ENCODE assay signal across 20 mouse cellular contexts in the genomic region with DNA sequence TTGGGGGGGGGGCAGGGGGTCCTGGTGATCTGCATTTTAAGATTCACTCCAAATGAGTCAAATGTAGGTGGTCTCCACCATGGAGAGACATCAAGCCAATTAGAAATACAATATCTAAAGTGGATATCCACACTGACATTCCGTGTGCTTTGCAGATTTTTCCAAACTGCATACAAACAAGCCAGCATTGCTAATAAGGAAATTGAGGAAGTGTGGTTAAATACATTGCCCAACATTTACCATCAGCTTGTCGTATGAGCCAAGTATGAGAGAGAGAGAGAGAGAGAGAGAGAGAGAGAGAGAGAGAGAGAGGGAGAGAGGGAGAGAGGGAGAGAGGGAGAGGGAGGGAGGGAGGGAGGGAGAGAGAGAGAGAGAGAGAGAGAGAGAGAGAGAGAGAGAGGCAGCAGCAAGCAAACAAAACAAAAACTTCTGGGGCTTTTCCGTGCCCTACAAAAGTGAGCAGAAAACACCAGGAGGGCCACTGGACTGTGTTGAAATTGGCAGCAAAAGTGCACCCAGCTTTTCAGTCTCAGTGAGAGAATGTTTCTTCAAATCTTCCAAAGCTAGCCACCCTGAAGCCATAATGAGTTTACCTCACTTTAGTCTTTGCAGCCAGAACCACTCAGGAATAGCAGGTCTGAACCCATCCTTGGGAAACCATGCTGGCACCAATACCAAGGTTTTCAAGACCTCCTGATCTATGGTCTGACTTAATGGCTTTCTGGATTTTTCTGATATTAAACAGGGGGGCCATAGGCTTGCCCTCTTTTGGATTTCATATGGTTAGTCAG. TPM values are rescaled to one million over a fixed set of nuclear protein-coding genes. Genes with fewer than 3 reads are reported as not detected.
DNase-seq lines count a peak whose midpoint lies in the region; ATAC-seq and TF ChIP-seq lines count a peak whose summit lies in the region.
"Had no signal": no experiment of that assay in that cellular context is flagged by ENCODE, and none has a peak within 500 bp of the region (broad histone marks: within the 10 kb centered on the region; RNA-seq: fewer than 3 reads in every experiment).

No protein-coding gene starts in this region.

- H3K79me2 ChIP-seq in liver, adult 2 months (ENCODE audit: control insufficient read depth, insufficient read depth, low read length), result no peaks in the 10 kb centered on the region

- no peak for TF ChIP-seq CTCF in liver, adult 2 months (IDR thresholded peaks at IDR 0.05; ENCODE audit: low read depth, low read length)

- no peak for TF ChIP-seq POLR2A in liver, adult 2 months (IDR thresholded peaks at IDR 0.05; ENCODE audit: extremely low read depth, insufficient read depth, low read length)

- no peak for ATAC-seq in liver, embryonic 12.5 days
- peak; percentile 68 for ATAC-seq in monocyte, adult 5-6 weeks (replicated peaks; ENCODE audit: insufficient number of reproducible peaks, low FRiP score, low TSS enrichment, poor library complexity, severe bottlenecking)
- ATAC-seq: forebrain, embryonic 16.5 days; intestine, postnatal 0 days; midbrain, embryonic 13.5 days had no signal

- H3K4me3 ChIP-seq in liver, adult 2 months (ENCODE audit: insufficient read depth, low read depth, low read length), result no peak overlapping the region
- no peak overlapping the region for H3K4me3 ChIP-seq in liver, embryonic 12.5 days
- H3K4me3 ChIP-seq: erythroblast, embryonic 14.5 days; heart, embryonic 12.5 days; hindbrain, embryonic 15.5 days; liver, embryonic 15.5 days; midbrain, embryonic 13.5 days had no signal

- H3K4me1 ChIP-seq in liver, adult 2 months (ENCODE audit: control insufficient read depth, insufficient read depth, low read length), result no peaks in the 10 kb centered on the region
- H3K4me1 ChIP-seq in liver, embryonic 12.5 days, result no peaks in the 10 kb centered on the region
- H3K4me1 ChIP-seq: liver, embryonic 15.5 days had no signal

- H3K4me2 ChIP-seq in liver, embryonic 12.5 days, result no peak overlapping the region
- H3K4me2 ChIP-seq: heart, embryonic 12.5 days; hindbrain, embryonic 15.5 days; liver, embryonic 15.5 days; midbrain, embryonic 13.5 days had no signal

- no peaks in the 10 kb centered on the region for H3K36me3 ChIP-seq in liver, adult 2 months (ENCODE audit: control insufficient read depth, insufficient read depth, low read length)
- H3K36me3 ChIP-seq in liver, embryonic 12.5 days, result no peaks in the 10 kb centered on the region
- H3K36me3 ChIP-seq: hindbrain, embryonic 15.5 days; liver, embryonic 15.5 days; midbrain, embryonic 13.5 days had no signal

- H3K9ac ChIP-seq in liver, adult 2 months (ENCODE audit: low read depth, low read length), result no peak overlapping the region
- H3K9ac ChIP-seq in liver, embryonic 12.5 days, result no peak overlapping the region
- H3K9ac ChIP-seq: heart, embryonic 12.5 days; hindbrain, embryonic 15.5 days; liver, embryonic 15.5 days; midbrain, embryonic 13.5 days had no signal

- H3K27ac ChIP-seq in liver, adult 2 months (replicated peaks; ENCODE audit: insufficient read depth, low read depth, low read length), result no peak overlapping the region
- no peak overlapping the region for H3K27ac ChIP-seq in liver, embryonic 12.5 days
- H3K27ac ChIP-seq: hindbrain, embryonic 15.5 days; liver, embryonic 15.5 days; midbrain, embryonic 13.5 days had no signal

- H3K9me3 ChIP-seq in liver, embryonic 12.5 days (replicated peaks), result no peaks in the 10 kb centered on the region
- H3K9me3 ChIP-seq: heart, embryonic 12.5 days; hindbrain, embryonic 15.5 days; liver, embryonic 15.5 days; midbrain, embryonic 13.5 days had no signal

- DNase-seq in liver, adult 2 months (ENCODE audit: extremely low read depth, low read depth, low spot score), result peak; percentile 13
- DNase-seq in adipocyte (ENCODE audit: low spot score), result peak; percentile 49
- DNase-seq in fat pad, adult 2 months (ENCODE audit: extremely low read depth, low read depth, low spot score), result peak; percentile 73
- no peak for DNase-seq in adrenal gland, postnatal 10 days
- DNase-seq in kidney, postnatal 25 days, result no peak
- DNase-seq: adrenal gland, postnatal 25 days; cerebellum, adult 9-11 months; gastrocnemius, postnatal 10 days; kidney, postnatal 10 days; lung, postnatal 4 days; retina, postnatal 1 day had no signal

- WGBS in liver, adult 2 months, result 39% methylated on average over 3 of the region's 3 CpGs
- 33% methylated on average over 3 of the region's 3 CpGs for WGBS in liver, embryonic 12.5 days (ENCODE audit: insufficient replicate concordance)

- no peaks in the 10 kb centered on the region for H3K27me3 ChIP-seq in liver, adult 2 months (ENCODE audit: control insufficient read depth, insufficient read depth, low read length)
- no peaks in the 10 kb centered on the region for H3K27me3 ChIP-seq in liver, embryonic 12.5 days (replicated peaks)
- H3K27me3 ChIP-seq: heart, embryonic 12.5 days; hindbrain, embryonic 15.5 days; liver, embryonic 15.5 days had no signal

RNA-seq across cellular contexts. Expression of a gene that starts 33.2 kb away (rescaled TPM):
- total RNA-seq in liver, adult 2 months (2014; rRNA removed), result 6.7 and 7.2 TPM in 2 replicates
- polyA plus RNA-seq in liver, adult 2 months (2012; rRNA removed), result 0.82 and 1.00 TPM in 2 replicates
- 16.5 and 17.9 TPM in 2 replicates for polyA plus RNA-seq in liver, embryonic 12.5 days (2016; fragmentation: Nextera tagmentation; extraction: Ambion mirVana)
- total RNA-seq in monocyte, adult 5-6 weeks (2017), result 596 to 1,071 TPM (median 1,020 TPM) in 3 replicates
- 10 to 100 TPM; 22.4 TPM for total RNA-seq in adrenal gland, postnatal 10 days (2021)

Comparison
In these comparisons a context has a peak if more than half of its experiments do, and no peak if none do; other contexts are left out.
1. DNase-seq: peak in liver, adult 2 months (single experiment), adipocyte (single experiment) and fat pad, adult 2 months (single experiment); none in adrenal gland, postnatal 10 days (single experiment) and kidney, postnatal 25 days (0 of 2).
2. RNA of a gene that starts 33.2 kb away (total RNA-seq): 596 to 1,071 TPM in monocyte, adult 5-6 weeks; 22.4 TPM in adrenal gland, postnatal 10 days and 6.7 to 7.2 TPM in liver, adult 2 months; every median in the first group is over 10 times any median in the second.